Mouse (Mus musculus) monocyte, adult 5-6 weeks (primary cell): ENCODE results near the gene Hoxc12. TPM values are rescaled to one million over a fixed set of nuclear protein-coding genes. Genes with fewer than 3 reads are reported as not detected.

Experiments used
- ATAC-seq: fragments of 153-309, 156-312 bp; replicated peaks from 2 replicates; pipeline ENCODE4 v1.8.0; 2017; ENCODE audit warnings: mild to moderate bottlenecking; ENCODE audit not compliant: low TSS enrichment, insufficient number of reproducible peaks, severe bottlenecking, poor library complexity, low FRiP score
- total RNA-seq: library from RNA; stranded (forward); fragments of 200-1000, 200-491, 200-594 nt; gene quantifications from 3 replicates; pipeline ENCODE4 v1.2.3, GENCODE M21; 2017

The Hoxc12 gene
- total RNA-seq, 1 experiment from 2014 or later: not detected

DNA sequence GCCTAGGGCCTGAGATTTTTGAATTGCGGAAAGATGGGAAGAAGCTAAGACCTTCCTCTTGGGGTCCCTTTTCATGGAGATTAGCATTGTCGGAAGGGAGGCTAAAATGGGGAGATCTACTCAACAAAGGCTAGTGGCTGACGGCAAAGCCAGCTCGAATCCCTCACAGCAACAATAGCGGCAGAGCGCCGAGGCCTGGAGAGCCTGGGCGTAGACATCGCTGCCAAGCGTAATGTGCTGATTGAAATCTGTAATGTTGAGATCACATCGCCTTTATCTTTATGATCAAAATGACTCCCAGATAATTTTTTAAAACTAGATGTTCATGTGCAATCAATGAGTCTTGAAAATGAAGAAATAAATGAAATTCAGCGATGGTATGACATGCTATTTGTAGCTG, 2.1 kb upstream of the Hoxc12 start:
- no peak for ATAC-seq

DNA sequence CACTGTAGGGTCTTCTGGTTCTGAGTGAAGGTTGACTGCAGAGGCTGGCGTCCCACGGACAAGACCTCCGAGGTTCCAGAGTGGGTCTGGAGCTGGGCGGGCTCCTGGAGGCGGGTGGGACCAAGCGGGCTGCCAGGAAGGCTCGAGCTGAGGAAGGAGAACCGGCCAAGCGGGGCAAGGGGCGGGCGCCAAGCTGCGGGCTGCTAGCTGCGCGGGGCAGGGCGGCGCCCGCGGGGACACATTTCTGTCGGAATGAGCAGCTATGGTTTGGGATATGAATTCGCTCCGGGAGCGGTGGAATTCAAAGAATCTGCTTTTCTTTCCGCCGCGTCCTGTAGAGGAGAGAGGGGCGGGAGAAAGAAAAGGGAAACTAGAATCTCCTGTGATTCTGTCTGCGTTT, 1.7 kb upstream of the Hoxc12 start:
- no peak for ATAC-seq

- ATAC-seq: no peak
Measured at GRCm38 (mm10) chr15:102937036-102937666, 594 bp downstream of the Hoxc12 start.

- no peak for ATAC-seq
Measured at GRCm38 (mm10) chr15:102939256-102940155, 2.9 kb downstream of the Hoxc12 start.

- no peak for ATAC-seq
Measured at GRCm38 (mm10) chr15:102942739-102943467, 6.3 kb downstream of the Hoxc12 start.

GRCm38 (mm10) chr15:102943468-102943813, 6.9 kb downstream of the Hoxc12 start:
- ATAC-seq: no peak

DNA sequence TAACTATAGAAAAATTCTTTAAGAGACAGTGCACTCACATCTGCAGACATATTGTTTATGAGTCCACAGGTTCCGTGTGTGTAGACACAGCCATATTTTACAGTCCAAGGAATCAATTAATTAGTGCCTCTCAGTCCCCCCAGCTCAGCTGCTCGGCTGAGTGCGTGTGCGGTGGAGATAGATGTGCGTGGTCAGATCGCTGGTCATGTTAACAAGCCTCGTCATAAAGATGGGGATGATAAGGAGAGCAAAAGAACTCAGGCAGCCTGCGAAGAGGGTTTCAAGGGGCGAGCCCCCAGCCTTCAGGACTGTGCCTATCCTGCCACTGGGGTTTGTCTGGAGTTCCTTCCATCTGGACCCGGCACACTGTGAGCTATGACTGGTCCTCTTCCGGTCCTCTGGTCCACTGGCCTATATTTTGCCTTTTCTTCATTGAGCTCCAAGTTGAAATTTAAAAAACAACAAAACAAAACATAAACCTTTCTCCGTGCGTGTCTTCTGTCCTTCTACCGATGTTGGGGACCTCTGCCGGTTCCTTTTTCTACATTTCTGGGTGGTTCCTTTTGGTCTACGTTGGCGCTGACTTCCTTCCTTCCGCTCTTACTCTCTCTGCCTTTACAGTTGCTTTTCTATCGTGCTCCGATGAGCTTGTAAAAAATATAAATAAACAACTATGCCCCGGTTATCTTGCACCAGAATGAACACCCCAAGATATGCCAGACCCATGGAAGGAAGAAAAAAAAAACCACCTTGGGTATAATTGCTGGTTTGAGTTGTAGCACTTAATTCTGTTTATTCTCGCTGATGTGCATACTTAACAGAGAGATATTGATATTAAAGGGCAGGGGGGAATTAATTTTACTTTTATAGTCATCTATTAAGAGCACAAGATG, 8.9 kb downstream of the Hoxc12 start:
- no peak for ATAC-seq

GRCm38 (mm10) chr15:102947276-102947675, 10.7 kb downstream of the Hoxc12 start:
- ATAC-seq: no peak

DNA sequence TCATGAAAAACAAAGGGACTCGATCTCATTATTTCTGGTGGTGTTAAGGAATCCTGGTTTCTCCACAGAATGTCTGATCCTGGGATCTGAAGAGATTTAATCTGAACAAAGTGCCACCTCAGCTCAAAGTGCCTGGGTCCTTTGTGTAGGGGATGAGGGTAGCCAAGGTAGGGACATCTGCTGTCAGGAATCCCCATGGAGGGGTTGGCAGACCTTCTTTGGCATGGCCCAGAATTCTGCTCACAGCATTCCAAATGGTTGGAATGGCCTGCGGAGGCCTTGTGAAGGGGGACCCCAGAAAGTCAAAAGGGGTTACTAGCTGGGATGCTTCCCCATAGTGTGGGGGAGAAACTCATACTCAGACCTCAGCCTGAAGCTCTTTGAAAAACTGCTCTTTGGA, 12.3 kb downstream of the Hoxc12 start:
- no peak for ATAC-seq

DNA sequence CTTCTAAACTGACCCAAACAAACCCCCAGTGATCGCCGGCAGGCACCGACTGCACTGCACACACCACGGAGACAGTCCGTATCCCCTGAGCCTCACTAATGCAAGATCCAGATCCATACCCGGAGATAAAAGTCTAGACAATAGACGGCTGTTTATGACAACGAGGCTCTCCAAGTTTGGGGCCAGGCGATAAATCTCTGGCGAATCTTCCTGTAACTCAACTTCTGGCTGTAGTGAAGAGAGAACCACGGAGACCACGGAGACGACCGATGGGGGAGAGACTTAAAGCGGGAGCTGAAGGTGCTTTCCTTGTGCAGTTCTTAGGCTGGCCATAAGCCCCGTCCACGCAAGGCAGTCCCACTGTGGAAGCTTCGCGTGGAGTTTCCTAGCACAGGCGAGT, 13.1 kb downstream of the Hoxc12 start:
- no peak for ATAC-seq

DNA sequence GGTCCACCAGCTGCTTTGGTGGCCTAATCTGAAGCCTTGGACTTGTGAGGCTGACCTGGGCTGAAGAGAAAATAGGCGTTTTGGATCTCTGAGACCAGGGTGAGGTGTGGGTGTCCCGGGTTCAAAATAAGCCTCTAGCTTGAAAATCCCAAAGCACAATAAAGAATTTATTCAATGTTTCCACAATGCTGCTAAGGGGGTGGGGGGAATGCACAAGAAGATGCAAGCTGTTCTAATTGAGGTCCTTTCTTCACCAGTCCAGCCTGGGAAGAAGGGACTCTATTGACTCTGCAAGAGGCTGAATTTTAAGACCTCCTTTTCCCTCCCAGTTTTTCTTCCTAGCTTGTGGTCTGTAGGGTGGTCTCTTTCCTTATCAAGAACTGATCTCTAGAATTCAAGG, 14.3 kb downstream of the Hoxc12 start:
- ATAC-seq: no peak

- ATAC-seq: no peak
Measured at GRCm38 (mm10) chr15:102953561-102953960, 17.0 kb downstream of the Hoxc12 start.

DNA sequence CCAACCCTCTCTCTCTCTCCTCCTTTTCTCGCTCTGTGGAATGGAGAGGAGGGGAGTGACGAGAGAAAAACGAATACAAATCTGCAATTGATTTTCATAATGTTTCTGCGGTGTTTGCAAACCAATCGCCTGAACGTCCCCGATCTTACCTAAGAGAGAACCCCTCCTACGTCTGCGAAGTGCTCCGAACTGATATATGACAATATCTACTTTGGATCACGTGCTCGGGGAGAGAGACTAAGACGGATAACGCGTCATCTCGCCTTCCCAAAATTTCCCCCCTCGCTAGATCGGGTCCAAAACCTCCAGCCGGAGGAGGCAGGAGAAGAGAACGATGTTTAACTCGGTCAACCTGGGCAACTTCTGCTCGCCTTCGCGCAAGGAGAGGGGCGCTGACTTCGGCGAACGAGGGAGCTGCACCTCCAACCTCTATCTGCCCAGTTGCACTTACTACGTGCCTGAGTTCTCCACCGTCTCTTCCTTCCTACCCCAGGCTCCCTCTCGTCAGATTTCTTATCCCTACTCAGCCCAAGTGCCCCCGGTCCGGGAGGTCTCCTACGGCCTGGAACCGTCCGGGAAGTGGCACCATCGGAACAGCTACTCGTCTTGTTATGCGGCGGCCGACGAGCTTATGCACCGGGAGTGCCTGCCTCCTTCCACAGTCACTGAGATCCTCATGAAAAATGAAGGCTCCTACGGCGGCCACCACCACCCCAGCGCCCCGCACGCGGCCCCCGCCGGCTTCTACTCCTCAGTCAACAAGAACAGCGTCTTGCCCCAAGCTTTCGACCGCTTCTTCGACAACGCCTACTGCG, 17.8 kb downstream of the Hoxc12 start, which contains the start of gene Hoxc11:
TSS of gene Hoxc11 (plus strand) at position 236 of the 815 bp plus-strand sequence.
- no peak for ATAC-seq

- no peak for ATAC-seq
Measured at GRCm38 (mm10) chr15:102955007-102955382, 18.4 kb downstream of the Hoxc12 start.

DNA sequence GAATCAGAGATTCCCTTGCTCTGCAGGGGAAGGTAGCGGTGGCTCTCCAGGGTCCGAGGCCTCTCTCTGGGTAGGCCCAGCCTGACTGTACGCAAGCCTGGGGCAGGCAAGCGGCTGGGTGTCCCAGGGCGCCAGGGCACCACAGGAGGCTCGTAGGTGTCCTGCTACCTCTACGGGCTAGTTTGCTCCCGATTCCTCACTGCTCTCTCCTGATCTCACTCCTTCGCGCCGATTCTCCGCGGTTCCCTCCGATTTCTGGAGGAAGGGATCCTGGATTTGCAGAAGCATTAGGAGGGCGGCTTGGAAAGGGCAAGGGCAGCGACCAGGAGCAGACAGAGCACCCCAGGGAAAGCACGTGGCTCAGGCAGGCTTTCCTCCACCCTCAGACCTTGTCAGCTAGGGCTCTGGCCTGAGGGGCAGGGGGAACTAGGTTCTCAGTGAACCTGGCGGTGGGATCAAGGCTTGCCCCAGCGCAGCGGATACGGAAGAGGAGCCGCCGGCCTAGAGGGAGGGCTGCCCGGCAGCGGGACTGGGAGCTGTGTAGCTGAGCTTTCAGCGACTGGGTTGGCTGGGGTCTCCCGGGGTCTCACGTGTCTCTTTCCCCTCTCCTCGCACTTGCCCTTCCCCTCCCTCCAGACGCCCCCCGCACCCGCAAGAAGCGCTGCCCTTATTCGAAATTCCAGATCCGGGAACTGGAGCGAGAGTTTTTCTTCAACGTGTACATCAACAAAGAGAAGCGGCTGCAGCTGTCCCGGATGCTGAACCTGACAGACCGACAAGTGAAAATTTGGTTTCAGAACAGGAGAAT, 19.5 kb downstream of the Hoxc12 start:
- ATAC-seq: no peak

DNA sequence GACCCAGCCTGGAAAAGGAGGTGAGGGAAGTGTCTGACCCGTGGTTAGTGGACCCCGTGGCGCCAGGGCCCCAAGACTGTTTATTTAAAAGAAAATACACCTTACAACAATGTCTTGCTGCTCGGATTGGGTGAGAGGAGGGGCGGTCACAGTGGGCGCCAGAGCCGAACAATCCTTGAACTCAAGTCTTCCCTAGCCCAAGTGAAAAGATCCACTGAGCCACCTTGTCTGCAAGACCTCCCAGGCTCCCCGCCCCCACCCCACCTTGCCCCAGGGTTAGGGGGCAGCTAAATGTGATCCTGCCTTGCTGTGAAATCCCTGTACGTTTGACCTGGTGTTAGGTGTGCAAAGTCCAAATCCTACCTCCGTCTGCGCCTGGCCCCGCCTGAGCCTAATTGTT, 20.3 kb downstream of the Hoxc12 start:
- ATAC-seq: no peak

DNA sequence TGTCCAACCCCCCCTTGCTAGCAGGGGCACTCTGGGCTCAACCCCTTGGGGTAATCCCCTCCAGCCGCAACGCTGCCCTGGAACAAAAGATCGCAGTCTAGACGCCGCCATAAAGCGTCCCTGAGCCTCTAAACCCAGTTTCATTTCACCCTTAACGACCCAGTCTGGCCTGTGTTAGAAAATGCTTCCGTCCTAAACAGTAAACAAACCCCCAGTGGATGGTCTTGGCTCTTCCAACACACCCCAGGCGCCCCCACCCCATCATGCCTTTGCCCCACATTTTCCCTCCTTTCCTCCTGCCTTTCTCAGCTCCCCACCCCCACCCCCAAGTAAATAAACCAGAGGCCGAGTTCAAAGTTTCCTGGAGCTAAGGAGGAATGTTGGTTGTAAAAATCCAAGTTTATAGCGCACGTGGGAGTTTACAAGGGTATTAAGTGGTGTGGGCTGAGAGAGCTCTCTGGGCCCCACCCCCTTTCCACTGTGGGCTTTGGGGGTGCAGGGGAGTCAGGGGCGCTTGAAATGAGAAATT, 23.2 kb downstream of the Hoxc12 start:
- ATAC-seq: no peak
